Mouse (Mus musculus) liver, embryonic 15.5 days (tissue): ENCODE results near the gene Espn. TPM values are rescaled to one million over a fixed set of nuclear protein-coding genes. Genes with fewer than 3 reads are reported as not detected.

Source experiments
- ATAC-seq: fragments of 200-750 bp; cut with Nextera tagmentation; 2 replicates; pipeline ENCODE4 v1.8.0; 2017; ENCODE audit warnings: moderate number of reproducible peaks, mild to moderate bottlenecking, moderate library complexity; ENCODE audit not compliant: insufficient read depth
- H3K27ac ChIP-seq: fragments of 300-500 bp; sonication (generic); replicated peaks from 2 replicates; pipeline ENCODE4 v1.5.1; 2015; ENCODE audit warnings: mild to moderate bottlenecking, inconsistent platforms
- H3K27me3 ChIP-seq: fragments of 300-500 bp; sonication (generic); 2 replicates; pipeline ENCODE4 v1.6.1; 2015; ENCODE audit warnings: mild to moderate bottlenecking, inconsistent platforms
- H3K36me3 ChIP-seq: fragments of 300-500 bp; sonication (generic); replicated peaks from 2 replicates; pipeline ENCODE4 v1.6.1; 2015; ENCODE audit warnings: moderate library complexity, mild to moderate bottlenecking, inconsistent platforms
- H3K4me1 ChIP-seq: fragments of 300-500 bp; sonication (generic); replicated peaks from 2 replicates; pipeline ENCODE4 v1.6.1; 2015; ENCODE audit warnings: inconsistent platforms
- H3K4me2 ChIP-seq: fragments of 300-500 bp; sonication (generic); 2 replicates; pipeline ENCODE4 v1.6.1; 2015; ENCODE audit warnings: moderate library complexity, mild to moderate bottlenecking, inconsistent platforms
- H3K4me3 ChIP-seq: fragments of 300-500 bp; sonication (generic); replicated peaks from 2 replicates; pipeline ENCODE4 v1.5.1; 2015; ENCODE audit warnings: mild to moderate bottlenecking, inconsistent platforms
- H3K9ac ChIP-seq: fragments of 300-500 bp; sonication (generic); 2 replicates; pipeline ENCODE4 v1.6.1; 2015; ENCODE audit warnings: moderate library complexity, mild to moderate bottlenecking, inconsistent platforms
- H3K9me3 ChIP-seq: fragments of 300-500 bp; sonication (generic); replicated peaks from 2 replicates; pipeline ENCODE4 v1.6.1; 2016; ENCODE audit warnings: inconsistent platforms
- WGBS: fragments of 180-500 bp; shearing (Covaris S2); methylation state at CpG from one replicate; pipeline ENCODE4 v1.1.7; 2015; ENCODE audit warnings: mixed read lengths; ENCODE audit not compliant: insufficient replicate concordance; 5-methylcytosine and 5-hydroxymethylcytosine counted together
- polyA plus RNA-seq: library from polyadenylated mRNA; unstranded; fragments of >200 nt; fragmentation: Nextera tagmentation; extraction: Ambion mirVana; gene quantifications from 2 replicates; pipeline ENCODE4 v1.2.1, GENCODE M21; 2015

Espn gene
- polyA plus RNA-seq, 1 experiment from 2014 or later: 1.5 TPM

GRCm38 (mm10) chr4:152092751-152093293 lies 59.3 kb downstream of the Espn start:
- H3K4me2 ChIP-seq: peak overlapping the region; percentile 75
- H3K9ac ChIP-seq: peak overlapping the region; percentile 62
- H3K9me3 ChIP-seq: no peaks in the 10 kb centered on the region
- 23% methylated on average over 8 of the region's 8 CpGs for WGBS
- peaks cover 93% of the 10 kb centered on the region for H3K4me1 ChIP-seq
- 0 out of 2 replicates have a peak, but pooled peaks cover 3% of the 10 kb centered on the region for H3K27me3 ChIP-seq
- peak; percentile 97 for ATAC-seq
- H3K36me3 ChIP-seq: no peaks in the 10 kb centered on the region
- peak overlapping the region; percentile 90 for H3K27ac ChIP-seq
- H3K4me3 ChIP-seq: peak overlapping the region; percentile 46

- H3K9ac ChIP-seq: no peak overlapping the region
- H3K9me3 ChIP-seq: no peaks in the 10 kb centered on the region
- peaks cover 90% of the 10 kb centered on the region for H3K4me1 ChIP-seq
- peak overlapping the region; percentile 53 for H3K27ac ChIP-seq
- no peaks in the 10 kb centered on the region for H3K36me3 ChIP-seq
- WGBS: 74% methylated on average over 9 of the region's 9 CpGs
- H3K4me2 ChIP-seq: no peak overlapping the region
- H3K4me3 ChIP-seq: no peak overlapping the region
- ATAC-seq: no peak
- peaks cover 12% of the 10 kb centered on the region for H3K27me3 ChIP-seq
Observed at GRCm38 (mm10) chr4:152090191-152090590, 62.0 kb downstream of the Espn start.

GRCm38 (mm10) chr4:152088556-152089120 lies 63.5 kb downstream of the Espn start:
- Histone ChIP-seq H3K4me1 (peaks cover 75% of the 10 kb centered on the region), H3K9ac (peak overlapping the region; percentile 90; the same call in 1 of the 2 replicates), H3K36me3 (no peaks in the 10 kb centered on the region), H3K4me3 (peak overlapping the region; percentile 85; the same call in 1 of the 2 replicates), H3K27me3 (peaks cover 27% of the 10 kb centered on the region), H3K27ac (no peak overlapping the region), H3K4me2 (peak overlapping the region; percentile 98), H3K9me3 (no peaks in the 10 kb centered on the region)
- ATAC-seq: no peak
- WGBS: 50% methylated on average over 8 of the region's 8 CpGs

GRCm38 (mm10) chr4:152088133-152088532 lies 64.0 kb downstream of the Espn start:
- Histone ChIP-seq H3K27me3 (peaks cover 32% of the 10 kb centered on the region), H3K4me1 (peaks cover 70% of the 10 kb centered on the region), H3K9ac (peak overlapping the region; percentile 90; the same call in 1 of the 2 replicates), H3K27ac (no peak overlapping the region), H3K9me3 (no peaks in the 10 kb centered on the region), H3K36me3 (no peaks in the 10 kb centered on the region), H3K4me2 (peak overlapping the region; percentile 98), H3K4me3 (peak overlapping the region; percentile 85)
- ATAC-seq: no peak
- 42% methylated on average over 4 of the region's 4 CpGs for WGBS

GRCm38 (mm10) chr4:152087211-152088081 lies 64.7 kb downstream of the Espn start:
- peak overlapping the region; percentile 90 for H3K9ac ChIP-seq
- WGBS: 7% methylated on average over 12 of the region's 12 CpGs
- peaks cover 63% of the 10 kb centered on the region for H3K4me1 ChIP-seq
- peak overlapping the region; percentile 85 for H3K4me3 ChIP-seq
- H3K27ac ChIP-seq: peak overlapping the region; percentile 76
- H3K27me3 ChIP-seq: peaks cover 32% of the 10 kb centered on the region
- no peak for ATAC-seq
- no peaks in the 10 kb centered on the region for H3K36me3 ChIP-seq
- no peaks in the 10 kb centered on the region for H3K9me3 ChIP-seq
- peak overlapping the region; percentile 98 for H3K4me2 ChIP-seq

GRCm38 (mm10) chr4:152086505-152087210 lies 65.5 kb downstream of the Espn start:
- peak; percentile 83 for ATAC-seq
- Histone ChIP-seq H3K4me2 (peak overlapping the region; percentile 98), H3K27ac (peak overlapping the region; percentile 76), H3K27me3 (peaks cover 32% of the 10 kb centered on the region), H3K4me1 (peaks cover 55% of the 10 kb centered on the region), H3K36me3 (no peaks in the 10 kb centered on the region), H3K4me3 (peak overlapping the region; percentile 85), H3K9me3 (no peaks in the 10 kb centered on the region), H3K9ac (peak overlapping the region; percentile 90)
- WGBS: under 1% methylated on average over 86 of the region's 92 CpGs

GRCm38 (mm10) chr4:152084616-152085015 lies 67.6 kb downstream of the Espn start:
- Histone ChIP-seq H3K4me1 (peaks cover 39% of the 10 kb centered on the region), H3K9me3 (no peaks in the 10 kb centered on the region), H3K36me3 (no peaks in the 10 kb centered on the region), H3K27ac (no peak overlapping the region), H3K27me3 (peaks cover 32% of the 10 kb centered on the region), H3K4me2 (no peak overlapping the region), H3K4me3 (no peak overlapping the region), H3K9ac (no peak overlapping the region)
- WGBS: 75% methylated on average over 7 of the region's 7 CpGs
- no peak for ATAC-seq

GRCm38 (mm10) chr4:152083611-152084220 lies 68.5 kb downstream of the Espn start:
- WGBS: 69% methylated on average over 7 of the region's 7 CpGs
- no peaks in the 10 kb centered on the region for H3K36me3 ChIP-seq
- H3K27me3 ChIP-seq: peaks cover 32% of the 10 kb centered on the region
- no peak for ATAC-seq
- H3K9me3 ChIP-seq: no peaks in the 10 kb centered on the region
- no peak overlapping the region for H3K9ac ChIP-seq
- H3K27ac ChIP-seq: no peak overlapping the region
- no peak overlapping the region for H3K4me2 ChIP-seq
- H3K4me3 ChIP-seq: no peak overlapping the region
- peaks cover 30% of the 10 kb centered on the region for H3K4me1 ChIP-seq

- ATAC-seq: no peak
- Histone ChIP-seq H3K36me3 (no peaks in the 10 kb centered on the region), H3K4me2 (no peak overlapping the region), H3K4me1 (peaks cover 10% of the 10 kb centered on the region; the same call in 1 of the 2 replicates), H3K9ac (no peak overlapping the region), H3K27ac (no peak overlapping the region), H3K4me3 (no peak overlapping the region), H3K27me3 (peaks cover 17% of the 10 kb centered on the region; the same call in 1 of the 2 replicates), H3K9me3 (no peaks in the 10 kb centered on the region)
- WGBS: 58% methylated on average over 7 of the region's 7 CpGs
Observed at GRCm38 (mm10) chr4:152079931-152080330, 72.2 kb downstream of the Espn start.

GRCm38 (mm10) chr4:152079261-152079660 lies 72.9 kb downstream of the Espn start:
- Histone ChIP-seq H3K27me3 (peaks cover 11% of the 10 kb centered on the region; the same call in 1 of the 2 replicates), H3K9ac (no peak overlapping the region), H3K4me3 (no peak overlapping the region), H3K27ac (no peak overlapping the region), H3K9me3 (no peaks in the 10 kb centered on the region), H3K4me1 (peaks cover 10% of the 10 kb centered on the region; the same call in 1 of the 2 replicates), H3K36me3 (no peaks in the 10 kb centered on the region), H3K4me2 (no peak overlapping the region)
- ATAC-seq: no peak
- 80% methylated on average over 3 of the region's 3 CpGs for WGBS
